Mouse (Mus musculus) urinary bladder, postnatal 36 days (tissue): ENCODE measurements around the gene Acsbg1.
"Not testable (repeated sequence)": the region's sequence is repeated elsewhere in the genome, so short reads cannot be mapped to it uniquely, and the experiment has no call there.

Experiments used
- DNase-seq, 2 experiments: peaks; one replicate each; pipeline ENCODE4 v3.0.0; 2022; ENCODE audit warnings: low spot score in 2 of 2, mixed read lengths in 1 of 2

Acsbg1 gene

GRCm38 (mm10) chr9:54661605-54662377 lies at the start of gene Acsbg1:
Gene Acsbg1, minus strand, starts transcription at chr9:54661870.
- no peak for DNase-seq

- DNase-seq, result no peak
Measured at GRCm38 (mm10) chr9:54708085-54708484, 46.4 kb upstream of the Acsbg1 start.

GRCm38 (mm10) chr9:54707288-54707999 lies 45.8 kb upstream of the Acsbg1 start:
- no peak for DNase-seq

- DNase-seq, result no peak
Measured at GRCm38 (mm10) chr9:54705561-54705960, 43.9 kb upstream of the Acsbg1 start.

GRCm38 (mm10) chr9:54704361-54704760 lies 42.7 kb upstream of the Acsbg1 start:
- no peak for DNase-seq

DNA sequence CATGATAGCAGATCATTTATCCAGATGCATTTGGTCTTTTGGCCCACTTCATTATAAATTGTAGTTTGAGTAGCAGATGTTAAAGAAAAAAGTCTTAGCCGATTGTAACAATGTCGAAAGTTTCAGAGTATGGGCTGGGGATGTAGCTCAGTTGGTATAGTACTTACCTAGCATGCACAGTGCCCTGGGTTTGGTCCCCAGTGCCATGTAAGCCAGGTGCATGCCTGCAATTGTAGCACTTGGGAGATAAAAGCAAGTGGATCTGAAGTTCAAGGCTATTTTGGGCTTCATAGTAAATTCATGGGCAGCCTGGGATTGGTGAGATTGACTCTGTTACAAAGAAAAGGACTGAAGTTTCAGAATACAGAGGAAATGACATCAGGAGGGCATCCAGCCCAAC lies 40.9 kb upstream of the Acsbg1 start:
- DNase-seq, result no peak

DNA sequence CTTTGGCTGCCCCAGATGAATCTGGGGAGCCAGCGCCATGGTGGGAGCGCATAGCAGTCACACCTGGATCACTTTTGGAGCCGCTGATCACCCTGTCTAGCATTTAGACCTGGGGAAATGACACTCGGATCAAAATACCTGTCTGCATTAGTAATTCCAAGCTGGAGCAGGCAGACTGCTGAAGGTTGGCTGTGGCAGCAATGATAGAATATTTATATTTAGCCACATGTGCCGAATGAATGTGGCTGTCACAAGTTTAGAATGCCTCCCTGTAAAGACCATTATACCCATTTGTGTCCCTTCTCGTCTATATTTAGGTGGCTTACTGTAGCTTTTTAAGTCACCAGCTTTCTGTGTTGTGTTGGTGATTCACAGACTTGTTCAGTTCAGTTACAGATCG lies 39.1 kb upstream of the Acsbg1 start:
- DNase-seq, result no peak

DNA sequence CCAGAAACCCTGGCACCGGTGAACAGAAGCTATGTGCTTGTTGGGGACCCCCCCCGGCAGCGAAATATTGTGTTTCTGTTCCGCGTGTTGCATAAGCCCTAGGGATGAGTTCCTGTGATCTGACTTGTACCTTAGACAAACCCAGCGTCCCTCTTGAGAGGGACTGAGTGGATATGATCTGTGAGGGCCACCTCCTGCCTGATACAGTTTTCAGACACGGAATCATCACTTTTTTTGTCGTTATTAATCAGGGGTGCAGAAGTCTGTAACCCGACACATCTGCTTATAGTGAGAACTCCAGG lies 38.5 kb upstream of the Acsbg1 start:
- no peak for DNase-seq

DNA sequence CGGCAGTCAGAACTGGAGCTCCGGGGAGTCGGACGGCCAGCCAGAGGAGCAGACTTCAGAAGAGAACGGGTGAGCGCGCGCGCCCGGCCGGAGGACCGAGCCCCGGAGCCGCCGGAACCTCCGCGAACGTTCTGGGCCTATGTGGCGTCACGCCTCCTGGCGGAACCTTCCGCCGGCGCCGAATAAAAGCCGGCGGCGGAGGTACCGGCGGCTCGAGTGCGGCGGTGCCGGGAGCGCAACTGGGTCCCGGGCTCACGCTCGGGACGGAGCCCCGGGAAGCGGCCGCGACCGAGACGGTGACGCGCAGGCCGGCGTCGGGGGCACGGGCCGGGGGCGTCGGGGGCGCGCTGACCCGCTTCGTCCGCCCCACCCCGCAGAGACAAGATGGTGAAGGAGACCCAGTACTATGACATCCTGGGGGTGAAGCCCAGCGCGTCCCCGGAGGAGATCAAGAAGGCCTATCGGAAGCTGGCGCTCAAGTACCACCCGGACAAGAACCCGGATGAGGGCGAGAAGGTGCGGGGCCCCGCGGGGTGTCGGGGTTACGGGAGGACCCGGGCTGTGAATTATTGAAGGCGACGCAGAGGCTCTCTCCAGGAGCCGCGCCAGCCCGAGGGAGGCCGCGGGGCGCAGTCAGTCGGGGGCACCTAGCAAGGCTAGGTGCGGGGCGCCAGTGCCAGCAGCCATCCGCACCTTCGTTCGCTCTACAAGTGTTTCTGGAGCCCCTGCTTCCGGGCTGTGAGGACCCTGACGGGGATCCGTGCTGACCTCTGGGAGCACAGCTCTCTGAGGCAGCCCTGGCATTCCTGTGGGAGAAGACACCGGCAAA lies 37.9 kb upstream of the Acsbg1 start:
- peak; percentile 71 to 83 for DNase-seq

DNA sequence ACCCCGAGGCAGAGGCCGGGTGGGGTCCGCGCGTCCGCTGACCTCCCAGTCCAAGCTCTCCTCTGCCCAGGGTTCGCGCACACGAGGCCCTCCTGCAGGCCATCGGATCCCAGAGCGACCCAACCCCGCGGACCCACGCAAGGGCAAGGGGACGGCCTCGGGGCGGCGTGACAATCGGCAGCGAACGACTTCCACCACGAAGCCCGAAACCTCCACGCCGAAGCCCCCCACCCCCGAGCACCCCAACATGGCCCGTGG lies 37.3 kb upstream of the Acsbg1 start:
- no peak for DNase-seq

DNA sequence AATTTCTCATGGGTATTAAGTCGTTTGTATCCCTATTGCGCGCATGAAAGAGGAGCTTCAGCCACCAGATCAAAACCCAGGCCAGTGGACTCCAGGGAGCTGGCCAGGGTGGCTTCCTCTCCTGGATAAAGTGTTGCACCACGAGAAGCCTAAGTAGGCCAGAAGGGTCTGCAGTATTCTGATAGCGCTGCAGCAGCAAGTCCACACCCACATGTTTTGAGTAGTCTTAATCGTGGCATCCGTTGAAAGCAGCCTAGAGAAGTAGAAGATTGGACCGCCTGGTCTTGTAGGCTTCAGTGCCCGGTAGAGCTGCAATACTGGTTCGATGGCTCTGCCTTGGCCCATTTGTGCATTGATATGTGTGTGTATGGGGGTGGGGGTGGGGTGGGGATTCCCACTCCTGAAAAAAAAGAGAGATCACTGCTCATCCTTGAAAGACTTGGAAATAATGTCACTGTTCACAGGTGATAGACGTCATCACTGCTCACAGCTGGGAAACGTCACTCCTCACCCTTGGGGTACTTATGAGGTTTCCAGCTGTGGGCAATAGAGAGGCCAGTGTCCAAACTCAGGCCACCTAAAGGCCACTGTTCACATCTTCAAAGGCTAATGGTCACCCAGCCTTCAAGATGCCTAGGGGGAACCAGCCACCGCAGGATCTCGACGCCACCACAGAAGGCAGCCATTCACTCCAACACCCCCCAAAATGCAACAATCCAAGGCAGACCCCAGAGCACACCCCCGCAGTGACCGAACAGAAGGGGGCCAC lies 36.8 kb upstream of the Acsbg1 start, which contains the start of gene Dnaja4:
TSS of gene Dnaja4 (plus strand) at position 556 of the 769 bp plus-strand sequence.
- no peak for DNase-seq

GRCm38 (mm10) chr9:54691241-54691805 lies 29.7 kb upstream of the Acsbg1 start:
- DNase-seq, result not testable (repeated sequence)

DNA sequence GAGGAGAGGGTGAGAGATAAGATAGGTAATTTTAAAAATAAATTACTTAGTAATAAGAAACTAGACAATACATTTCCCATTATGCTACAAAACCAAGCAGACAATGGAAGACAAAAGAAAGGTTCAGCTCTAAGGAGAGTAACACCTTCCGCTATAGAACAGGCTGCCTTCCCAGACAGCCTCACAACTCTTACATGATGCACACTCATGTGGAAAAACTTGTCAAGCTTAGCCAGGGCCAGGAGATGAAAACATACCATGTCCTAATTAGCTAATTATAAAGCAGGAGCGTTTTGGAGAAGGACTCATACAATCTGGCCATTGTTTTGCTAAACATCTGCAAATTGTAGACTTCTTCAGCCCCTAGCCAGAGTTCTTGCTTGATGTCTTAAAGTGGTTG lies 29.0 kb upstream of the Acsbg1 start:
- not testable (repeated sequence) for DNase-seq

GRCm38 (mm10) chr9:54689446-54689845 lies 27.8 kb upstream of the Acsbg1 start:
- no peak for DNase-seq

GRCm38 (mm10) chr9:54687246-54688236 lies 25.9 kb upstream of the Acsbg1 start:
- no peak for DNase-seq

- DNase-seq, result no peak
Measured at GRCm38 (mm10) chr9:54683814-54684605, 22.3 kb upstream of the Acsbg1 start.

DNA sequence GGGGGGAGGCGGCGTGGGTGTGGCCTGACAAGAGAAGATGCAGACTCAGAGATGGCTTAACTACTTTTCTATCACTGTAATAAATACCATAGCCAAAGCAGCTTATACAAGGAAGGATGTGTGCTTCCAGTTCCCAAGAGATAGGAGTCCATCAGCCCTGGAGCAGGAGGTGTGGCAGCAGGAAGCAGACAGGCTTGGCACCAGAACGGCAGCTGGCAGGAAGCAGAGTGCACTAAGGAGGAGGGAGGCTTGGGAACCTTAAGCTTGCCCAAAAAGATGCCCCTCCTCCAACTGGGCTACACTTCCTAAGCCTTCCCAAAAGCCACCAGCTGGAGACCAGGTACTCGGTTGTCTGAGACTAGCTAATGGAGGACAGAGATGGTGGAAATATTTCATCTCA lies 21.2 kb upstream of the Acsbg1 start:
- DNase-seq, result no peak

- DNase-seq, result peak; percentile 64 to 67
Measured at GRCm38 (mm10) chr9:54676531-54676986, 14.9 kb upstream of the Acsbg1 start.

- DNase-seq, result no peak
Measured at GRCm38 (mm10) chr9:54673887-54674286, 12.2 kb upstream of the Acsbg1 start.
